Mouse (Mus musculus) liver, embryonic 14.5 days (tissue): Measurements from ENCODE around the gene Kirrel3. TPM values are rescaled to one million over a fixed set of nuclear protein-coding genes. Genes with fewer than 3 reads are reported as not detected.
A peak's percentile ranks its signal among the peaks of the same experiment; 100 is the strongest.

Source experiments
- ATAC-seq: fragments of 200-750 bp; cut with Nextera tagmentation; 2 replicates; pipeline ENCODE4 v1.8.0; 2017; ENCODE audit warnings: moderate number of reproducible peaks, mild to moderate bottlenecking, moderate library complexity; ENCODE audit not compliant: insufficient read depth
- DNase-seq, 3 experiments: peaks; one replicate each; pipeline ENCODE4 v3.0.0-alpha.2; 2012 to 2013; ENCODE audit warnings: low read depth in 3 of 3, low spot score in 3 of 3
- H3K27ac ChIP-seq: fragments of 300-500 bp; sonication (generic); 2 replicates; pipeline ENCODE4 v1.5.1; 2014; ENCODE audit warnings: moderate library complexity, mild to moderate bottlenecking, control low read depth, inconsistent platforms
- H3K27me3 ChIP-seq: fragments of 300-500 bp; sonication (generic); 2 replicates; pipeline ENCODE4 v1.6.1; 2014; ENCODE audit warnings: mild to moderate bottlenecking, low read length, moderate library complexity; ENCODE audit not compliant: control insufficient read depth, insufficient read depth
- H3K36me3 ChIP-seq: fragments of 300-500 bp; sonication (generic); replicated peaks from 2 replicates; pipeline ENCODE4 v1.6.1; 2014; ENCODE audit warnings: low read depth; ENCODE audit not compliant: control insufficient read depth, insufficient read depth
- H3K4me1 ChIP-seq, 2 experiments: fragments of 200-500 bp in 1 of 2; fragments of 300-500 bp in 1 of 2; sonication (generic) in 1 of 2; replicated peaks; 2 replicates each; pipeline ENCODE4 v1.6.1; 2012 to 2014; ENCODE audit warnings: antibody characterized with exemption in 1 of 2, inconsistent platforms in 1 of 2, low read length in 1 of 2; ENCODE audit not compliant: control insufficient read depth in 2 of 2, insufficient read depth in 2 of 2
- H3K4me2 ChIP-seq: fragments of 300-500 bp; sonication (generic); 2 replicates; pipeline ENCODE4 v1.6.1; 2014; ENCODE audit warnings: low read depth, mild to moderate bottlenecking, control low read depth, moderate library complexity
- H3K4me3 ChIP-seq, 2 experiments: fragments of 200-500 bp in 1 of 2; fragments of 300-500 bp in 1 of 2; sonication (generic) in 1 of 2; 2 replicates each; pipeline ENCODE4 v1.5.1; 2012 to 2014; ENCODE audit warnings: low read depth in 2 of 2, low read length in 2 of 2, mild to moderate bottlenecking in 2 of 2, control low read depth in 1 of 2, inconsistent platforms in 1 of 2, moderate library complexity in 1 of 2; ENCODE audit not compliant: insufficient read depth in 1 of 2
- H3K9ac ChIP-seq: fragments of 300-500 bp; sonication (generic); replicated peaks from 2 replicates; pipeline ENCODE4 v1.6.1; 2014; ENCODE audit warnings: mild to moderate bottlenecking, control low read depth, moderate library complexity
- H3K9me3 ChIP-seq: fragments of 300-500 bp; sonication (generic); 2 replicates; pipeline ENCODE4 v1.6.1; 2016; ENCODE audit warnings: low read length, mixed read lengths; ENCODE audit not compliant: control insufficient read depth
- CTCF ChIP-seq: IDR thresholded peaks from 2 replicates; pipeline ENCODE4 v1.5.1; 2016; ENCODE audit warnings: antibody characterized with exemption, low read depth, control low read depth
- EP300 ChIP-seq: IDR thresholded peaks from 2 replicates; pipeline ENCODE4 v1.6.1; 2016; ENCODE audit warnings: antibody characterized with exemption, low read depth
- WGBS: fragments of 180-500 bp; shearing (Covaris S2); extraction: QIAGEN DNeasy Blood & Tissue Kit; methylation state at CpG from one replicate; pipeline ENCODE4 v1.1.7; 2014; ENCODE audit not compliant: insufficient replicate concordance; 5-methylcytosine and 5-hydroxymethylcytosine counted together
- polyA plus RNA-seq, 2 experiments: library from polyadenylated mRNA; depleted of rRNA in 1 of 2; stranded (reverse) in 1 of 2; unstranded in 1 of 2; fragments of >200 nt; fragmentation: Nextera tagmentation in 1 of 2; extraction: Ambion mirVana in 1 of 2; gene quantifications; 2 replicates each; pipeline versions ENCODE4 v1.2.1 to v1.2.3; 2012 to 2014

Kirrel3 gene
- polyA plus RNA-seq (2012; rRNA removed) = 0.05 and 0.08 TPM in 2 replicates
- 0.03 TPM in 1 of 2 replicates, not detected in the other for polyA plus RNA-seq (2014; fragmentation: Nextera tagmentation; extraction: Ambion mirVana)

DNA sequence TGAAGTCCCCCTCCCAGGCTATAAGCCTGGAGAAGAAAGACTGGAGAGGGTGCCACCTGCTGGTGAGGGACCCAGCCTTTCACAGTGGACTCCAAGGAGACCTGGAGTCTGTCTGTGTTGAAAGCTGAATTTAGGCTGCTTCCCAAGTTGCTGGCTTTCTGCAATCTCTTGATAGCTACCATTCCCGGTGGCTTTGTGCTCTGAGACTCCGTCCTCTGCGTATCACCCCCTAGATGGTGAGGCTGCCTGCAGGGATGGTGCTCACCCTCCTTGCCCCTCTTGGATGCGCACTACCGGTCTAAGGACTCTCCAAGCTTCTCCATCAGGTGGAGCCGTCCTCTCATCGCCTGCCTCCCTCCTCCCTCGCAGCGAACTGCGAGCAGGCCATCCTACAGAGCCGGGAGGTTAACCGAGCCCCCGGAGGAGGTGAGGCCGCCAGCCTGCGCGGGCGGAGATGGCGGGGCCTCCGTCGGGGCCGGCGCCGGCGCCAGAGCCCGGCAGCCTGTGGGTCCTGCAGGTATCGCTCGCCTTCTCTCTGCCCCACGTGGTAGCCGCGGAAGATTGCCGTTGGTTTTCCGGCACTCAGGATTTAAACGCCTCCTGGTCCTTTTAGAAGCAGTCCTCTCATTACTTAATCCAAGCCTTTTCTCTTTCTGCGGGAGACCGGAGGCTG lies at the start of gene Kirrel3:
Gene Kirrel3 (plus strand): TSS at position 136 of the 673 bp plus-strand sequence.
- H3K4me3 ChIP-seq = no peak within 1 kb of the TSS
- DNase-seq = no peak
- no peak within 1 kb of the TSS for H3K9ac ChIP-seq

DNA sequence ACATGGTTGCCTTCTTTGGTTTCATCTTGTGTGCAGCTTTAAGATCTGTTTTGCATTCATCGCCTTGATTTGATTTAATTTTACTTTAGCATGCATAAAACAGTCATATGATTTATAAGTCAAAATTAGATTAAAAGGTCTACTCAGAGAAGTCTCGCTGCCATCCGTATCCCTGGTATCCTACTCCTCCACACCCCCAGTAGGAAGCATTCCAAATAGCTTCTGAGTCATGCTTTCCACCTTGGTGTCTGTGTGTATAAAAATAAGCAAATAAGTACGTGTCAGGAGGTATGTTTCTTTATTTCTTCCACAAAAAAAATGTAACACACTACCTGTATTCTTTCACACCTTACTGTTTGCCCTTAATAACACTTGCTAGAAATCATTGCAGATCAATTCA lies 45.0 kb upstream of the Kirrel3 start:
- no peak overlapping the region for H3K9ac ChIP-seq
- TF ChIP-seq CTCF (no peak), EP300 (no peak)
- ATAC-seq (no peak), DNase-seq (no peak)
- 60% methylated on average over 4 of the region's 4 CpGs for WGBS
- H3K4me3 ChIP-seq = no peak overlapping the region
- H3K27me3 ChIP-seq = no peaks in the 10 kb centered on the region
- no peaks in the 10 kb centered on the region for H3K4me1 ChIP-seq
- no peaks in the 10 kb centered on the region for H3K9me3 ChIP-seq
- no peak overlapping the region for H3K4me2 ChIP-seq
- H3K27ac ChIP-seq = no peak overlapping the region
- no peaks in the 10 kb centered on the region for H3K36me3 ChIP-seq

More for the DNA sequence above, at the start of gene Kirrel3:
- H3K4me1 ChIP-seq = 0 out of 4 replicates have a peak, but pooled peaks cover 0 to 2% of the 10 kb centered on the region in 2 experiments
- peaks cover 52% of the 10 kb centered on the region for H3K27me3 ChIP-seq
- no peak within 1 kb of the TSS for H3K4me2 ChIP-seq
- WGBS = 2% methylated on average over 35 of the region's 35 CpGs
- no peaks in the 10 kb centered on the region for H3K36me3 ChIP-seq
- no peaks in the 10 kb centered on the region for H3K9me3 ChIP-seq
- TF ChIP-seq EP300 = no peak
- TF ChIP-seq CTCF = peak; percentile 37; the same call in 1 of the 2 replicates
- H3K27ac ChIP-seq = no peak within 1 kb of the TSS
- ATAC-seq = no peak

DNA sequence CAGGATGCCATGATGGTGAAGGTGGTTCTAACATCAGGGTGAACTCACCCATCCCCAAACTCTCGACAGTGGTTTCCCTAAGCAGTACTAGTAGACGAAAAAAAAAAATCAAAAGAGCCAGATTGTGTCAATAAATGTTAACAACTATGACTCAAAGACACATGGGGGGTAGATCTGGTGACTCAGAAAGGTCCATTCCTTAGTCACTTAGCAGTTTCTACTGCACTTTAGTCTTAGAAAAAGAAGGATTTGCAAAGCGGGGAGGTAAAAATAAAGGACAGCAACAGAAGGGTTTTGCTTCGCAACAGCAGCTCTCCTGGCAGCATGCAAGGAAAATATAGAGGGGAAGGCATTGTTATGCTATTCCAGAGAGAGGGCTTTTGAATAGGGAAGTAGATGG lies 41.7 kb upstream of the Kirrel3 start:
- no peak for DNase-seq
- H3K9ac ChIP-seq = no peak overlapping the region
- no peak overlapping the region for H3K4me2 ChIP-seq
- no peak overlapping the region for H3K4me3 ChIP-seq
- no peak for TF ChIP-seq CTCF
- H3K27me3 ChIP-seq = no peaks in the 10 kb centered on the region
- WGBS = 47% methylated on average over 4 of the region's 4 CpGs
- no peaks in the 10 kb centered on the region for H3K36me3 ChIP-seq
- ATAC-seq = no peak
- no peaks in the 10 kb centered on the region for H3K4me1 ChIP-seq
- H3K9me3 ChIP-seq = no peaks in the 10 kb centered on the region
- no peak overlapping the region for H3K27ac ChIP-seq

DNA sequence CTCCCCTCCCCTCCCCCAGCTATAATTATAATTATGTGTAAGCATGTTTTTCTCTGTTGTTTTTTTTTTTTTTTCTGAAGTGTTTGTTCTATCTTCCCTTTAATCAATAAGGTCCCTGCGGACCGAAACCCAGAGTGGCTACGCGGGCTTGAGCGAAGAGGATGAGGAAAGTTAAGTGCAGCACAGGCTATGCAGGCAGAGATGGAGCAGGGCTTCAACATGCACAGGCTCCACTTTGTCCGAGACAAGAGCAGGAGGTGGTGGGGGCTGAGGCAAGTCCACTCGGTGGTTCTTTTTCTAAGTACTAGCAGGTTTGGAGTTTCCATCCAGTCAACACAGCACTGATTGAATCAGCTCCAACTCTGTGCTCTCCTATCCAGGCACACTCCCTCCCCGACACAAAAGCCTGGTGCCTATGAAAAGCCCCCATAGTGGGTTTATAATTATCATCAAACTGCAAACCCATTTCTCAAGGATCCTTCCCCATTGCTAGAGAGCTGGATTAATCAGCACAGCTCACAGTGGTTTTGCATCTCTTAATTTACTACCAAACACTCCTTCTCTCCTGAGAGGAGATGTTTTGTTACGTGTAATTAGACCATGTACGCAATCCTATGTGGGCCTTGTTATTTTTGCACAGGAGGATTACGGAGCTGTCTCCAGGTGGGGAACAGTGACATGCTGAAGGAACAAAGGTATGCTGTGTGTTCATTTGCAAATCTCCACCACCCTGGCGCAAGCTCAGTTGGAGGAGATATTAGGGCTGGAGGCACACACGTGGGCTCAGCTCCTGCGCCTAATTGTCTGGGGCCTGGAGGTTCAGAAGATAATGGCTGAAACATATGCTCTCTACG lies 39.0 kb upstream of the Kirrel3 start:
- no peak for ATAC-seq
- no peak overlapping the region for H3K9ac ChIP-seq
- WGBS = 70% methylated on average over 15 of the region's 15 CpGs

DNA sequence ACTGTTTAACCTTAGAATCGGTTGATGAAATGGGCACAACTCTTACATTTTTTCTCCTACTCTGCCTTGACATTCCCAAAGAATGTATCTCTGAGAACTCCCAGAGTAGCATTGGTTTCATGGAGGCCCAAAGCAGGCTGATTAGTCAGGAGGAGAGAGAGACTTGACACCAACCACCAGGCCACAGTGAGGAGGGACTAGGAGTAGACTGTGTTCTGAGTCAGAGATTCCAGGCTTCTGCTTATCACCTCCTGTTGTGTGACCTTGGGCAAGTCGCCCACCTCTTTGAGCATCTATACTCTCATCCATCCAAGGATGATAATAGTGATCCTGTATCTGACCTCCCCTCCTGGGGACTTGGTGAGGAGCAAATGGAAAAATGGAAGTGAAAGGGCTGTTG lies 38.0 kb upstream of the Kirrel3 start:
- Histone ChIP-seq H3K27me3 (no peaks in the 10 kb centered on the region), H3K4me3 (no peak overlapping the region), H3K4me2 (no peak overlapping the region), H3K36me3 (no peaks in the 10 kb centered on the region), H3K27ac (no peak overlapping the region), H3K9ac (no peak overlapping the region), H3K9me3 (no peaks in the 10 kb centered on the region), H3K4me1 (no peaks in the 10 kb centered on the region)
- DNase-seq (no peak), ATAC-seq (no peak)
- TF ChIP-seq CTCF (no peak), EP300 (no peak)
- 54% methylated on average over 2 of the region's 2 CpGs for WGBS

More for the DNA sequence above, 39.0 kb upstream of the Kirrel3 start:
- Histone ChIP-seq H3K4me3 (no peak overlapping the region), H3K9me3 (no peaks in the 10 kb centered on the region), H3K4me1 (no peaks in the 10 kb centered on the region), H3K27ac (no peak overlapping the region), H3K27me3 (no peaks in the 10 kb centered on the region), H3K36me3 (no peaks in the 10 kb centered on the region), H3K4me2 (no peak overlapping the region)
- TF ChIP-seq EP300 (no peak), CTCF (no peak)
- no peak for DNase-seq
